Mouse (Mus musculus) skeletal muscle tissue, adult 2 months (tissue): ENCODE measurements at regions not wholly inside any gene's neighbourhood (a gene's known extent, or its start where the extent isn't known, plus 50 kb on each side); places are given as distances from the start of the nearest gene placed in this dataset.

Experiments used
- DNase-seq: peaks from one replicate; pipeline ENCODE4 v3.0.0-alpha.2; 2012; ENCODE audit warnings: low read depth, low spot score

GRCm38 (mm10) chr15:63397485-63397884 is 447.5 kb downstream of the Gsdmc2 start:
- DNase-seq = no peak

GRCm38 (mm10) chr15:63377258-63377657 is 467.7 kb downstream of the Gsdmc2 start:
- no peak for DNase-seq

GRCm38 (mm10) chr15:63371328-63372023 is 473.5 kb downstream of the Gsdmc2 start:
- no peak for DNase-seq

- peak; percentile 65 for DNase-seq
These were observed 480.5 kb downstream of the Gsdmc2 start for GRCm38 (mm10) chr15:63364473-63364872.

- DNase-seq = peak; percentile 55
These were observed 484.6 kb downstream of the Gsdmc2 start for GRCm38 (mm10) chr15:63360402-63360801.

- DNase-seq = no peak
These were observed 503.2 kb downstream of the Gsdmc2 start for GRCm38 (mm10) chr15:63341730-63342129.

- peak; percentile 79 for DNase-seq
These were observed 504.5 kb downstream of the Gsdmc2 start for GRCm38 (mm10) chr15:63340322-63341060.

- no peak for DNase-seq
These were observed 525.3 kb downstream of the Gsdmc2 start for GRCm38 (mm10) chr15:63319666-63320065.

- no peak for DNase-seq
These were observed 534.6 kb downstream of the Gsdmc2 start for GRCm38 (mm10) chr15:63310426-63310825.

GRCm38 (mm10) chr15:63299311-63299710 is 545.7 kb downstream of the Gsdmc2 start:
- no peak for DNase-seq

- no peak for DNase-seq
These were observed 556.4 kb downstream of the Gsdmc2 start for GRCm38 (mm10) chr15:63288534-63288933.

- DNase-seq = no peak
These were observed 559.0 kb downstream of the Gsdmc2 start for GRCm38 (mm10) chr15:63286026-63286425.

GRCm38 (mm10) chr15:63270381-63270780 is 574.6 kb downstream of the Gsdmc2 start:
- DNase-seq = peak; percentile 23

- DNase-seq = no peak
These were observed 579.1 kb downstream of the Gsdmc2 start for GRCm38 (mm10) chr15:63265845-63266244.

GRCm38 (mm10) chr15:63255736-63256135 is 589.2 kb downstream of the Gsdmc2 start:
- no peak for DNase-seq

- DNase-seq = no peak
These were observed 592.1 kb downstream of the Gsdmc2 start for GRCm38 (mm10) chr15:63252781-63253340.

GRCm38 (mm10) chr15:63238601-63239000 is 606.4 kb downstream of the Gsdmc2 start:
- DNase-seq = no peak

GRCm38 (mm10) chr15:63218393-63219060 is 626.5 kb downstream of the Gsdmc2 start:
- DNase-seq = no peak

- no peak for DNase-seq
These were observed 639.8 kb downstream of the Gsdmc2 start for GRCm38 (mm10) chr15:63205150-63205549.

- no peak for DNase-seq
These were observed 649.9 kb downstream of the Gsdmc2 start for GRCm38 (mm10) chr15:63195031-63195430.

GRCm38 (mm10) chr15:63194492-63194797 is 650.5 kb downstream of the Gsdmc2 start:
- no peak for DNase-seq
